Mouse (Mus musculus) heart, embryonic 16.5 days (tissue): Measurements from ENCODE around the gene Hao1. TPM values are rescaled to one million over a fixed set of nuclear protein-coding genes. Genes with fewer than 3 reads are reported as not detected.

Source experiments
- ATAC-seq: fragments of 200-750 bp; cut with Nextera tagmentation; replicated peaks from 2 replicates; pipeline ENCODE4 v1.8.0; 2017; ENCODE audit warnings: moderate number of reproducible peaks; ENCODE audit not compliant: insufficient read depth, low FRiP score; ENCODE audit errors: extremely low read depth
- H3K27ac ChIP-seq: fragments of 300-500 bp; sonication (generic); 2 replicates; pipeline ENCODE4 v1.5.1; 2014; ENCODE audit warnings: mild to moderate bottlenecking, low read length, control low read depth, moderate library complexity
- H3K27me3 ChIP-seq: fragments of 300-500 bp; sonication (generic); 2 replicates; pipeline ENCODE4 v1.6.1; 2014; ENCODE audit warnings: low read length, mixed read lengths; ENCODE audit not compliant: control insufficient read depth, insufficient read depth
- H3K36me3 ChIP-seq: fragments of 300-500 bp; sonication (generic); 2 replicates; pipeline ENCODE4 v1.6.1; 2014; ENCODE audit not compliant: control insufficient read depth, insufficient read depth
- H3K4me1 ChIP-seq: fragments of 300-500 bp; sonication (generic); 2 replicates; pipeline ENCODE4 v1.6.1; 2014; ENCODE audit warnings: low read length, mixed read lengths; ENCODE audit not compliant: control insufficient read depth, insufficient read depth
- H3K4me2 ChIP-seq: fragments of 300-500 bp; sonication (generic); 2 replicates; pipeline ENCODE4 v1.6.1; 2014; ENCODE audit warnings: low read depth, mild to moderate bottlenecking, control low read depth, low read length
- H3K4me3 ChIP-seq: fragments of 300-500 bp; sonication (generic); 2 replicates; pipeline ENCODE4 v1.5.1; 2014; ENCODE audit warnings: mild to moderate bottlenecking, control low read depth, low read length
- H3K9ac ChIP-seq: fragments of 300-500 bp; sonication (generic); 2 replicates; pipeline ENCODE4 v1.6.1; 2014; ENCODE audit warnings: low read length, control low read depth
- H3K9me3 ChIP-seq: fragments of 300-500 bp; sonication (generic); replicated peaks from 2 replicates; pipeline ENCODE4 v1.6.1; 2016; ENCODE audit warnings: low read length; ENCODE audit not compliant: control insufficient read depth
- WGBS: fragments of 180-500 bp; shearing (Covaris S2); extraction: QIAGEN DNeasy Blood & Tissue Kit; methylation state at CpG from one replicate; pipeline ENCODE4 v1.1.7; 2014; 5-methylcytosine and 5-hydroxymethylcytosine counted together
- polyA plus RNA-seq: library from polyadenylated mRNA; unstranded; fragments of >200 nt; fragmentation: Nextera tagmentation; extraction: Ambion mirVana; gene quantifications from 2 replicates; pipeline ENCODE4 v1.2.1, GENCODE M21; 2015

The Hao1 gene
- polyA plus RNA-seq = not detected in 2 replicates

DNA sequence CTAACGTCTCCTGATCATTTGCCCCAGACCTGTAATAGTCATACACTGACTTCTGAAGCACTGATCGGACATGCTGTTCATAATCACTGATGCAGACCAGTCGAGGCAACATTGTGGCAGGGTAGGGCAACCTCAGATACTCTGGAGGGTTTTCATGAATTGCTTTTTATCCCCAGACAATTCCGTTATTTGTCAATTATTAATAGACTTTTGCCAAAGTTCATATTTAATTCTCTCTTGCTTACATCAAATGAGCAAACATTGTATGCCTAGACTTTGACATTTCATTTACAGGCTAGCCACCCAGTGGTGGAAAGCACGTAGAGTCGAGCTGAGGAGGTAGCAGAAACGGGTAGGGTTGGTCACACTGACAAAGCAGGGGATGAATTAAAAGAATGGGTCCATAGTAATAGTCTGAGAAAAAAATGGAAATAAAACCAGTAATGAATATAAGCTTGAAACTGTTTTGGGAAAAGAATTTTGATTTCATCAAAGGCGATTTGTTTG lies at the start of gene Hao1:
Gene Hao1 (minus strand): TSS at position 148 of the 507 bp plus-strand sequence.
- H3K27me3 ChIP-seq = no peaks in the 10 kb centered on the region
- WGBS = 80% methylated on average over 8 of the region's 8 CpGs
- H3K9ac ChIP-seq = no peak within 1 kb of the TSS
- no peak within 1 kb of the TSS for H3K4me3 ChIP-seq
- no peak within 1 kb of the TSS for H3K4me2 ChIP-seq
- no peaks in the 10 kb centered on the region for H3K36me3 ChIP-seq
- H3K27ac ChIP-seq = no peak within 1 kb of the TSS
- no peak for ATAC-seq
- no peaks in the 10 kb centered on the region for H3K4me1 ChIP-seq
- no peaks in the 10 kb centered on the region for H3K9me3 ChIP-seq

DNA sequence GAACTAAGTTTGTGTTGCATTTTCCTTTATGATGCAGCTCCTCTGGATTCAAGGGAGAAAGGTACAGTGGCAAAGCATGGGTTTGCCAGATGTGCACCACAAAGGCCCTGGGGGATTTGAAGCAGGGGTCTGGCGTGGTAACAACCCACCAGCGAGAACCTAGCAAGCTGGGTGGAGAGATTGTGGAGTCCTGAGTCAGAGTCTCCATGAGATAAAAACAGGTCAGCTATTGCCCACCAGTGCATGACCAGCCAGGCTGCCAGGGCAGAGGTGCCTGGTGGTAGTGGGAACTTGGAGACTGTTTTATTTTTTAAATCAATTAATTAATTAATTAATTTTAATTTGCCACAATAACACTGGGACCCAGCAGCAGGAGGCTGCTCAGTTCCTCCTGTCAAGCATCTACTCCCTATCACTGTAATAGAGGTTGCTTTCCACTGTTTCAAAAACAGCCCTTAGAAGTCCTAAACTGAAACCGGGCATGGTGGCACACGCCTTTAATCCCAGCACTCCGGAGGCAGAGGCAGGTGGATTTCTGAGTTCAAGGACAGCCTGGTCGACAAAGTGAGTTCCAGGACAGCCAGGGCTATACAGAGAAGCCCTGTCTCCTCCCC lies 37.0 kb upstream of the Hao1 start:
- 92% methylated on average over 6 of the region's 6 CpGs for WGBS
- H3K27ac ChIP-seq = no peak overlapping the region
- H3K4me3 ChIP-seq = no peak overlapping the region
- H3K27me3 ChIP-seq = no peaks in the 10 kb centered on the region
- no peak overlapping the region for H3K9ac ChIP-seq
- no peak for ATAC-seq
- H3K4me1 ChIP-seq = no peaks in the 10 kb centered on the region
- no peaks in the 10 kb centered on the region for H3K9me3 ChIP-seq
- H3K36me3 ChIP-seq = peaks cover 5% of the 10 kb centered on the region
- no peak overlapping the region for H3K4me2 ChIP-seq

DNA sequence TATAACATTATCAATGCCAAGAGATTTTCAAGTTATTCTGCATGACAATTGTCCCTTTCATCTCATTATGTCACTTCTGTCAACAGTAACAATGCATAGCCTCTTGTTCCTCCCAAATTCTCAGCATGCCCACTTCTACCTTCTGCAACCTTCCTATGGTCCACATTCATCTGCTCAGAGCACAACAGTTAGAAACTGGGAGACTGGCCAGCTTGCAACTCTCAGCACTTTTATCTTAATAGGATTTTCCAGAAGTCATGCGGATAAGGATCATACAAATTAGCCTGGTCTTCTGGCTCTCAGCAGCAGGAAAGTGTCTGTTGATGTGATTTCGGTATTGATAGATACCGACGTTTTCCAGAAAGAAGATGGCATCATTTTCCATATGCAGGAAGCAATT lies 31.1 kb upstream of the Hao1 start:
- 37% methylated on average over 4 of the region's 4 CpGs for WGBS
- H3K4me3 ChIP-seq = no peak overlapping the region

DNA sequence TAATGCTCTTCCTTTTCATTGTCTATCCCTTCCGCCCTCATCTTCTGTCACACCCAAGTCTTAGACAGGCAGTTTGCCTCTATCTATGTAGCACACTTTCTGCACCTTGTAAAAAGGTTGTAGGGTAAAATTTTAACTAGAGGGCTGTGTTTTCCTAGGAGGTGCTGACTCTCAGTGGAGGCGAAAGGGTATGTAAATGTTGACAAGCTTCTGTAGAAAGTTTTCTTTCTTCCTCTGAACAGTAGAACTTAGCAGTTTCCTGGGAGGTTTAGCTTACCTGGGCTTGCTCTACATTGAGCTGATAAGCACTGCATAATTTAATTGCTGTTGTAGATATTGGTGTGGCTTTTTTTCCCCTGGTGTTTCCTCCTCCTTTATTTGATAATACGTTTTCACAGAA lies 5.3 kb upstream of the Hao1 start:
- H3K9ac ChIP-seq = no peak overlapping the region
- ATAC-seq = no peak
- no peak overlapping the region for H3K27ac ChIP-seq
- no peak overlapping the region for H3K4me3 ChIP-seq
- H3K27me3 ChIP-seq = no peaks in the 10 kb centered on the region
- no peaks in the 10 kb centered on the region for H3K36me3 ChIP-seq
- no peaks in the 10 kb centered on the region for H3K9me3 ChIP-seq
- H3K4me2 ChIP-seq = no peak overlapping the region
- WGBS = 76% methylated on average over 3 of the region's 3 CpGs
- H3K4me1 ChIP-seq = no peaks in the 10 kb centered on the region

More for the DNA sequence above, 31.1 kb upstream of the Hao1 start:
- Histone ChIP-seq H3K4me2 (no peak overlapping the region), H3K9me3 (no peaks in the 10 kb centered on the region), H3K27ac (no peak overlapping the region), H3K36me3 (no peaks in the 10 kb centered on the region), H3K9ac (no peak overlapping the region), H3K27me3 (no peaks in the 10 kb centered on the region), H3K4me1 (no peaks in the 10 kb centered on the region)
- no peak for ATAC-seq

DNA sequence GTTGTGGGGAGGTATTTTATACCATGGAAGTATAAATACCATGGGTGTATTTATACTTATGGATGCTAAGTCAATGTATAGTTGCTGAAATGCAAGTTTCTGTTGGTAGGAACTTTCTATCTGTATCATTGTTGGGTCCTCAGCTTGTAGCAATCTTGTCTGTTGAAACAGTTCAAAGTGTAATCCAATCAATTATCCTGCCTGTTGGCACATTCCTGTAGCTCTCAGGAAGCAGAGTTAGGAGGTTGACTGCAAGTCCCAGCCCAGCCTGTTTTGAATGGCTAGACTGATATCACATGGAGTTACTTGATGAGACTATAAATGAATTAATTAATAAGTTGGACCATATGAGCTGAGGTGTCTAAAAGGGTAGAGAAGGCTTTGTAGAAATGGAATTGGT lies 1.8 kb downstream of the Hao1 start:
- ATAC-seq = no peak
- Histone ChIP-seq H3K9me3 (no peaks in the 10 kb centered on the region), H3K36me3 (no peaks in the 10 kb centered on the region), H3K9ac (no peak overlapping the region), H3K4me3 (no peak overlapping the region), H3K4me1 (no peaks in the 10 kb centered on the region), H3K4me2 (no peak overlapping the region), H3K27ac (no peak overlapping the region), H3K27me3 (no peaks in the 10 kb centered on the region)

DNA sequence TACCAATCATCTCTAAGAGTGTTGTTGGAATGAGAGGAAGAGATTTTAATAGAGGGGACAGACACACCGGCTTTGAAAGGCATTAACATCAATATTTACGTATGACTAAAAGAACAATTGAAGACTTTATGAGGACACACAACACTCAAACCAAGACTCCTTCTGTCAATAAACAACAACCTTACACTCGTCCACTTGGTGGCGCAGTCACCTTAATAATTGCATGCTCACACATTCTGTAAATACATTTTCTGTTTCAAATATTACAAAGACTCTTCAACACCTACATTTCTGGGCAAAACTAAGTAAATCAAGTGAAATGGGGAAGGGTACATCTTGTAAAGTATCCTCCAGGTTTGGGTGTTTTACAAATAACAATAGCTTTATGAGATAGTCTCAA lies 4.4 kb downstream of the Hao1 start:
- Histone ChIP-seq H3K4me1 (no peaks in the 10 kb centered on the region), H3K9me3 (no peaks in the 10 kb centered on the region), H3K27me3 (no peaks in the 10 kb centered on the region), H3K27ac (no peak overlapping the region), H3K36me3 (no peaks in the 10 kb centered on the region), H3K4me3 (no peak overlapping the region), H3K9ac (no peak overlapping the region), H3K4me2 (no peak overlapping the region)
- 17% methylated on average over 4 of the region's 4 CpGs for WGBS
- no peak for ATAC-seq

DNA sequence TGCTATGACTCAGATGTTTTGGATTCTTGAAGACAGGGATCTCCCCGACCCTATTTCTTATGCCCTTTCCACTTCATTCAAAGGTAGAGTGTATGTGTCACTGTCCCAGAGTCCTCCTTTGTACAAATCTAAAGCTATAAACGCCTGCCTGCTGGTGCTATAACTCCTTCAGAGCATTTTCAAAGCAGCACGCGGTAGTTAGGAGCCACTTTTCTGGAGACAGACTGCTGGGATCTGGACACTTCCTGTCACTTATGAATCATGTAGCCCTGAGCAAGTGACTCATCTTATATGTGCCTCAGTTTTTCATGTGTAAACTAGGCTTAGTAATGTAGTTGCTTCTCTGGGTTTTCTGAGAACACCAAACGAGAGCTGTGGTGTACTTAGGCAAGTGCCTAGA lies 9.1 kb downstream of the Hao1 start:
- WGBS = 61% methylated on average over 5 of the region's 5 CpGs
- Histone ChIP-seq H3K9ac (no peak overlapping the region), H3K4me2 (no peak overlapping the region), H3K4me1 (no peaks in the 10 kb centered on the region), H3K9me3 (no peaks in the 10 kb centered on the region), H3K4me3 (no peak overlapping the region), H3K36me3 (no peaks in the 10 kb centered on the region), H3K27me3 (no peaks in the 10 kb centered on the region), H3K27ac (no peak overlapping the region)
- no peak for ATAC-seq

DNA sequence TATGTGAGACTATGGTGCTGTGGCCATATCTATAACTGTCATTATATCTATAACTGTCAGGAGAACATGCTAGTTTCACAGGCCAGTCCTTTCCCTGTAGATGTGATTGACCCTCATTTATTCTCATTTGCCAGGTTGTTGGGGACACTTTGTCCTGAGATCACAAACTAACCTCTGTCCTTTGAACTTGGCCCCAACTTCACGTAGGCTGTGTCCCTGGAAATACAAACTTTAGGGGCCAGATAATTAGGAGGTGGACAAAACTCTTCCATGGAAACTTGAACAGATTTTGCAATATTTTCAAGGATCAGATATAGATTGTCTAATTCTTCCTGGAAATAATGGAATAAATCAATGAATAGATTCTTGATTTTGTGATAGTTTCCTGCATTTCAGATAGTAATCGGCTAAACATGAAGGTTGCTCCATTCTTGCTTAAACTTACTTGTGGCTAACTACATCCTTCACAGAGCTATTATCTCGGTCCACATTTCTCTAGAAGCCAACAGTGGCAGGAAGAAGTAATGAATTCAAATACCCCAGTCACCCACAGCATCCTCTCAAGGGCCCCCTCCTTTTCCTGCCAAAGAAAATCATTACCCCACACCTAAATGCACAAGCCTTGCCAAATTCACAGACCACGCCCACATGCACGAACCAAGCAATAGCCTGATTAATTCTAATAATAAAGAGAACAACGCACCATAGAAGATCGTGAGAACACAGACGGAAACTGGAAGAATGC lies 9.7 kb downstream of the Hao1 start:
- Histone ChIP-seq H3K4me1 (no peaks in the 10 kb centered on the region), H3K9ac (no peak overlapping the region), H3K4me3 (no peak overlapping the region), H3K36me3 (no peaks in the 10 kb centered on the region), H3K4me2 (no peak overlapping the region), H3K9me3 (no peaks in the 10 kb centered on the region), H3K27ac (no peak overlapping the region), H3K27me3 (no peaks in the 10 kb centered on the region)
- ATAC-seq = no peak
- WGBS = 71% methylated on average over 8 of the region's 8 CpGs

DNA sequence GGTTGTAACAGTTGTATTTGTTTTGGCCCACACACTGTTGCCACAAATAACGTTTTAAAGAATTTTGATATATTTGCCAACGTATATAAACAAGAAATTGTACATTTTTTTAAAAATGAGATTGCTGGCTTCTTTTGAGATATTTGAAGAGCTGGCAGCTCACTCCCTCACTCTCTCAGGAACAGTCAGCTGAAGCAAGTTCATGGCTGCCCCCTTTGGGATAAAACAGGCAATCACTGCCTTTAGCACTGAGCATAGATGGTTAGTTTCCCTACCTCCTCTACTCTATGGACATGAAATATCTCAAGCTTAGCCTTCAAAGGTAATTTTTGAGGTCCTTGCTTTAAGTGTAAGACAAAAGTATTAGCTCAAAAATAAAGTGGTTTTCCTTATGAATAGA lies 10.7 kb downstream of the Hao1 start:
- Histone ChIP-seq H3K27me3 (no peaks in the 10 kb centered on the region), H3K36me3 (no peaks in the 10 kb centered on the region), H3K4me1 (no peaks in the 10 kb centered on the region), H3K9ac (no peak overlapping the region), H3K27ac (no peak overlapping the region), H3K4me2 (no peak overlapping the region), H3K4me3 (no peak overlapping the region), H3K9me3 (no peaks in the 10 kb centered on the region)
- WGBS = 41% methylated on average over 2 of the region's 2 CpGs
- ATAC-seq = no peak
